Mouse (Mus musculus): ENCODE results near the gene Pola1.
A peak's percentile ranks its signal among the peaks of the same experiment; 100 is the strongest.

Pola1 gene

DNA sequence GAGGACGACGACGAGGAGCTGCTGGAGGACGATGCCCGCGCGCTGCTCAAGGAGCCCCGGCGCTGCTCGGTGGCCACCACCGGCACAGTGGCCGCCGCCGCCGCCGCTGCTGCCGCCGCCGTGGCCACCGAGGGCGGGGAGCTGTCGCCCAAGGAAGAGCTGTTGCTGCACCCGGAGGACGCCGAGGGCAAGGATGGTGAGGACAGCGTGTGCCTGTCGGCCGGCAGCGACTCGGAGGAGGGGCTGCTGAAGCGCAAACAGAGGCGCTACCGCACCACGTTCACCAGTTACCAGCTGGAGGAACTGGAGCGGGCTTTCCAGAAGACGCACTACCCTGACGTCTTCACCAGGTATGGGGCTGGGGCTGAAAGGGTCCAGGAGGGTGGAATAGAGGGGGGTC is 342.9 kb downstream of the Pola1 start:
- no peak for DNase-seq (ENCODE audit: low read depth)

DNA sequence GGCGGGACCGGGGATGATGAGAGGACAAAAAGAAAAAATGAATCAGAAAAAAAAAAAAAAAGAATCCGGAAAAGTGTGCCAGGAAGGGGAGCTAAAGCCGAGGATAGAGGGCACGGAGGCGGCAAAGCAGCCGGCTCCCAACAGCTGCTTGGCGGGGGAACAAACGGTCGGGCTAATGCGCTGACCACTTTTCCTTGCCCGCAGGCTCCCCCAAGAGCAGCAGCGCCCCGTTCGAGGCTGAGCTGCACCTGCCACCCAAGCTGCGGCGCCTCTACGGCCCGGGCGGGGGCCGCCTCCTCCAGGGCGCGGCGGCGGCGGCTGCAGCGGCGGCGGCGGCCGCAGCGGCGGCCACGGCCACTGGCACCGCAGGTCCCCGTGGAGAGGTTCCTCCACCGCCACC is 343.6 kb downstream of the Pola1 start:
- no peak for DNase-seq (ENCODE audit: low read depth)

DNA sequence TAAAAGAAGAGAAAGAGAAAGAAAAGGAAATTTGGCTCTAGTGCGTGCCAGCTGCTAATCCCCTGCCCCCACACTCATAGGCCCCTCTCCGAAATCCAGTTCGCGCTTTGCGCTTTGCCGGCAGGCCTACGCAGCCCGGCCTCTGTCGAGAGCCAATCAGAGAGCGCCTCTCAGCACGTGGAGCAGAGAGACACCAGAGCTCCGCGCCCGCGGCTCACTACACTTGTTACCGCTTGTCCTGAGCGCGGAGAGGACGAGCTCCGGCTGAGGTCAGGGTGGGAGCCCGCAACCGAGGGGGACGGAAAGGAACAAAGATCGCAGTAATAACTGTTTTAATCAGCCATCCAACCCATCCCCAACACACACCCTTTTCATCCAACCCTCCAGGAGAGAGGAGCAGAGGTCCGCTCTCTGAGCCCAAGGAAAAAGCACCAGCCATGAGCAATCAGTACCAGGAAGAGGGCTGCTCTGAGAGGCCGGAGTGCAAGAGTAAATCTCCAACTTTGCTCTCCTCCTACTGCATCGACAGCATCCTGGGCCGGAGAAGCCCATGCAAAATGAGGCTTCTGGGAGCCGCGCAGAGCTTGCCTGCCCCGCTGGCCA is 345.6 kb downstream of the Pola1 start, which contains the start of gene Arx:
Gene Arx (plus strand): TSS at position 155 of the 603 bp plus-strand sequence.
- no peak for DNase-seq (ENCODE audit: low read depth)

DNA sequence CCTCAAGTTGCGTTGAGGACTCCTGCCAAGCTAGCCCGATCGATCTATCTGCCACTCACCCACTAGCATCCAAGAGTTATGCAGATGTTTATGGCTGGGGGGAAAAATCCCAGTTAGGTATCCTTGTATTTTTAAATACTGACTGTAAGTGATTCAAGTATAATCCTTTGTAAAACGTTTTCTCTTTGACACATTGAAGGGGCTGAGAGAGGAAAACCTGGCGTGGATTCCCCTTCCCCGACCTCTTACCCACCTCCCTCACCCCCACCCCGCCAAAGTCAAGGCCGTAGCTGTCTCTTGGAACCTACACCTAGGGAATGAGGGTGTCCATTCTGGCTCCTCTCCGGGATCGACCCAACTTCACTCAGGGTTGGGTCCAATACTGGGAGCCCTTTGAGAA is 346.9 kb downstream of the Pola1 start:
- DNase-seq (ENCODE audit: low read depth): no peak

DNA sequence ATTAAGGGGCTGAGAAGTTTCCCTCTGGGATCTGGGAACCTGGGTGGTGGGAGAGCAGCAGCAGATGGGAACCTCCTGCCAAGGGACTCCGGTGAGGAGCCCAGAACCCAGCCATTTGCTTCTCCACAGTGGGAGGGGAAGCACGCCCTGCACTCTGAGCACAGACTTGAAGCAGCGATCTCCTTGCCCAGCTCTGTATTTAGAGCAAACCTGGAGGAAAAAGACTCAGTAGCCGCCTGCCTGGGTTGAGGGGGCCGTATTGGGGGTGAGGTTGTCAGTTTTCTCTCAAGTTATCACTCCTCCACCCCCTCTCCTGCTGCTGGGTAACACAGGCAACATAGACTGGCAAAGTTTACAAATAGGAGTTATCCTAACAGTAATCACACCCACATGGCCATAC is 350.2 kb downstream of the Pola1 start:
- DNase-seq (ENCODE audit: low read depth): peak; percentile 2

DNA sequence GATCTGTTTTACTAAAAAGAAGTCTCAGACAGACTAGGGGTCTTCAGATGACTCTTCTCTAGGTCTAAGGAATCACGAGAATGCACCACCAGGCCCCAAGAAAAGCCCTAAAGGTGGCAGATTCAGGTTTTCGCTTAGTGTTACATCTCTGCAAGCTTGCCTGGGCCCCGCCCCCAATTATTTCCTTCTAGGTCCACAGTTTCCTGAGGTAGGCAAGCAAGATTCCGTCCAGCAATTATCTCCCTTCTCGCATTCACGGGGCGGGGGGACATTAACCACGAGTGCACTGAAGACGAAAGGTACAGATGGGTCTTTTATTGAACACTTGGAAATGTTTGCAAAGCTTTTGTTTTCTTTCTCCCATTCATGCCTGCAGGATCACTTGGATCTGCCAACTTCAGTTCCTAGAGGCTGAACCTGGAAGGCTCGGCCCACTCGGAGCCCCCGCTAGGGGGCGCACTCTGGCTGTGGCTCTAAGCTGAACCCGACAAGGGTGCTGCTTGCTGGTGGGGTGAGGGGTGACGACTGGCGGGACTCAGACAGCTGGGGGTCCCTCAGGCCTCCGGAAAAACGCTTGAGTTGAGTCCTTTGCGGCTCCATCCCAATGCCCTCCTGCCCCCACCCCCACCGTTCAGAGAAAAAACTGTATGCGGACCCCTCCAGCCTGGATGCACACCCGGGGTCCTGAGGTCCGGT is 350.8 kb downstream of the Pola1 start:
- DNase-seq (ENCODE audit: low read depth): peak; percentile 75

DNA sequence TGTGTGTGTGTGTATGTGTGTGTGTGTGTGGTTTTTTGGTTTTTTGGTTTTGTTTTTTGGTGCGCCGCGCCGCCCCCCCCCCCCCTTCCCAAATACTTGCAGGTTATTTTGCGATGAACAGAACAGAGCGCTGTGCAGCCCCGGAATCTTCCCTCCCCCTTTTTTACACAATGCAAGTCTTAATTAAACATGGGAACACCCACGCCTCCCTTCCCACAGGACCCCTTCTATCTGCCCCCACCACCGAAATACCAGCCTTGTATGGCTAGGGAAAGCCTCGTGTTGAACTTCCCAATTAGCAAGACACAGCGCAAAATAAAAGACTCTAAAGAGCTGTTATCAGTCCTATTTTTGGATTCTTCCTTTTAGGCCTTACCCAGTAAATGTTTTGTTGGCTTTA is 352.0 kb downstream of the Pola1 start:
- DNase-seq (ENCODE audit: low read depth): no peak

DNA sequence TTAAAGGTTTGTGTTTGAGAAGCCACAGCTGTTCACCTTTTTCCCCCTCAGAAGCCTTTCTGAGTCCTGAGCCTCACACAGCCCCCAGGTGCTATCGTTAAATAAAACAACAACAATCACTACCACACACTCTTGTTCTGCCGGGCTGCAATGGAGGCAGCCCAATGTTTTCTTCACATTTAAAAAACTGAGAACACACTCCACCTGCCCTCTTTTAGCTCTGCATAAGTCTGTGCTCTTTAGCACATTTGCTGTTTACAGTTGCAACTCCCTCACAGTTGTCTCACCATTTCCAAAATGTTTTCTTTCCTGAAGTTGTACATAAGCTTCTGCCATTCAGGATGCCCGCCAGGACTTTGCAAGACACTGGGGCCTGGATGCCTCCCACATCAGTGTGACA is 356.3 kb downstream of the Pola1 start:
- no peak for DNase-seq (ENCODE audit: low read depth)

Data from 416B (cell line).